Mouse (Mus musculus) kidney, adult 2 months (tissue): ENCODE results near the gene Il23r. TPM values are rescaled to one million over a fixed set of nuclear protein-coding genes. Genes with fewer than 3 reads are reported as not detected.
"Not testable (repeated sequence)": the region's sequence is repeated elsewhere in the genome, so short reads cannot be mapped to it uniquely, and the experiment has no call there.

Experiments used
- DNase-seq: peaks from one replicate; pipeline ENCODE4 v3.0.0; 2021
- H3K27ac ChIP-seq: fragments of 200-500 bp; 2 replicates; pipeline ENCODE4 v1.5.1; 2012; ENCODE audit warnings: low read depth, low read length, control low read depth, inconsistent platforms; ENCODE audit not compliant: insufficient read depth
- H3K27me3 ChIP-seq: fragments of 200-500 bp; replicated peaks from 2 replicates; pipeline ENCODE4 v1.6.1; 2012; ENCODE audit warnings: mild to moderate bottlenecking, moderate library complexity, low read length, inconsistent platforms; ENCODE audit not compliant: control insufficient read depth, insufficient read depth
- H3K36me3 ChIP-seq: fragments of 200-500 bp; 2 replicates; pipeline ENCODE4 v1.6.1; 2012; ENCODE audit warnings: mild to moderate bottlenecking, moderate library complexity, low read length, inconsistent platforms; ENCODE audit not compliant: control insufficient read depth, insufficient read depth
- H3K4me1 ChIP-seq: fragments of 200-500 bp; 2 replicates; pipeline ENCODE4 v1.6.1; 2011; ENCODE audit warnings: low read length; ENCODE audit not compliant: control insufficient read depth, insufficient read depth
- H3K4me3 ChIP-seq: fragments of 200-500 bp; 2 replicates; pipeline ENCODE4 v1.5.1; 2011; ENCODE audit warnings: mild to moderate bottlenecking, low read depth, low read length, control low read depth; ENCODE audit not compliant: insufficient read depth
- CTCF ChIP-seq: fragments of 200-500 bp; conservative IDR thresholded peaks from 2 replicates; pipeline ENCODE4 v1.5.1; 2011; ENCODE audit warnings: low read depth, mild to moderate bottlenecking, control low read depth, low read length, moderate library complexity, mixed read lengths; ENCODE audit not compliant: insufficient read depth, insufficient read length
- POLR2A ChIP-seq: fragments of 200-500 bp; IDR thresholded peaks from one replicate; pipeline ENCODE4 v1.6.1; 2011; ENCODE audit warnings: low read depth, low read length, control low read depth
- WGBS: fragments of 180-500 bp; shearing (Covaris S2); methylation state at CpG from one replicate; pipeline ENCODE4 v1.1.7; 2018; 5-methylcytosine and 5-hydroxymethylcytosine counted together
- polyA plus RNA-seq: library from polyadenylated mRNA; depleted of rRNA; stranded (reverse); fragments of >200 nt; gene quantifications from 2 replicates; pipeline ENCODE4 v1.2.3, GENCODE M21; 2012

The Il23r gene
- polyA plus RNA-seq, 1 experiment: not detected

DNA sequence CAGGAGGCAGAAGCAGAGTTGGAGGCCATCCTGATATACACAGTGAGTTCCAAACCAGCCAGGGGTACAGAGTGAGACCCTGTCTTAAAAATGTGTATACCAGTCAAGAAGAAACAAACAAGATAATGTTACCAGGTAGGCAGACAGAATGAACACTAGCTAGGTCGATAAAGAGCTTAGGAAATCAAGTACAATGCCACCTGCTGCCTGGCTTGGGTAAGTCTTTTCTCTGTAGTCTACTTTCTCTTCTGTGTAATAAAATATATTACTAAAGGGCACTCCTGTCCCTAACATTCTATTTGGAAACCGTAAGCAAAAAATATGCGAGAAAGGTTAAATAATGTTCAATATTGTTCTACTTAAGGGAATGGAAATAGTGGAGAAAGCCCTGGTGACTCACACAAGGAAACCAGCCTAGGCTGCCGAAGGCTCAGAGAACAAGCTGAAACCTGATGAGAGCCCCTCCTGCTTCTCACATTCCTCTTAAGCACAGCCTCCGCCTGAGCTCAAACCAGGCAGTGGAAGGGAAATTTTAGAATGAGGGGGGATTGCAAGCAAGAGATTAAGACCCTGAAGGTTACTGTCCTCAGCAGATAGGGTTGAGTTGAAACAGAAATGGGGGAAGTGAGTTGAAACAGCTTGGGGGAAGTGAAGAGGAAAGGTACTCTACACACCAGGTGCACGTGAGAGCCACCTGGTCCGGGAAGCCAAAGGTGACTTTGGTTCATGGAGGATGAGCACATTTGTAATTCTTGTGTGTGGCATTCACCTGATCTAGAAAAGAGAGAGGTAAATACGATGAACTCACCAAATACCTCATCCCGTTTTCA, 39.6 kb upstream of the Il23r start:
- 0 out of 2 replicates have a peak, but pooled peaks have one; percentile 15 for TF ChIP-seq CTCF
- TF ChIP-seq POLR2A: no peak
- peak; percentile 47 for DNase-seq
- Histone ChIP-seq H3K4me1 (peaks cover 5% of the 10 kb centered on the region; the same call in 1 of the 2 replicates), H3K4me3 (no peak overlapping the region), H3K27me3 (no peaks in the 10 kb centered on the region), H3K27ac (peak overlapping the region; percentile 87), H3K36me3 (no peaks in the 10 kb centered on the region)
- WGBS: 33% methylated on average over 9 of the region's 9 CpGs

DNA sequence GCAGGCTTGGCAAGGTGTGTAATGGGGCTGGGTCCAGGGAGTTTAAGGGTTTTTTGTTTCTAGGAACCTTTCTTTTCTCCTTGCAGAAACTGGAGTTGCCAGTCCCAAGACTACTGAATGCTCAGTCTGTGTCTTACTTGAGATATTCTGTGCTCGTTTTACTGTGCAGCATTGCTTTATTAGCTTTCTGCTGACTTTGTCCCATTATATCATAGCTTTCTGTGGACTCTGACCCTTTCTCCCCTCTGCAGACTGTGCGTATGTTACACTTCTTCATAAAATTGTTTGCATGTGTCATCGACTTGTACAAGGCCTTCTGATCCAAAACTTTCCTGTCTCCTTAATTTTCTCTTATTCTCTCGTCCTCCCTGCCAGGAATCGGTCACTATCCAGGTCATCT, 34.7 kb upstream of the Il23r start:
- Histone ChIP-seq H3K4me1 (peaks cover 5% of the 10 kb centered on the region; the same call in 1 of the 2 replicates), H3K27ac (no peak overlapping the region), H3K4me3 (no peak overlapping the region), H3K27me3 (no peaks in the 10 kb centered on the region), H3K36me3 (no peaks in the 10 kb centered on the region)
- no peak for TF ChIP-seq POLR2A
- TF ChIP-seq CTCF: no peak
- DNase-seq: no peak
- WGBS: 70% methylated on average over 5 of the region's 5 CpGs

GRCm38 (mm10) chr6:67510752-67511151, 19.1 kb upstream of the Il23r start:
- DNase-seq: peak; percentile 63
- Histone ChIP-seq H3K4me1 (no peaks in the 10 kb centered on the region), H3K36me3 (no peaks in the 10 kb centered on the region), H3K27ac (no peak overlapping the region), H3K27me3 (no peaks in the 10 kb centered on the region), H3K4me3 (no peak overlapping the region)
- TF ChIP-seq POLR2A (no peak), CTCF (peak; percentile 45)

DNA sequence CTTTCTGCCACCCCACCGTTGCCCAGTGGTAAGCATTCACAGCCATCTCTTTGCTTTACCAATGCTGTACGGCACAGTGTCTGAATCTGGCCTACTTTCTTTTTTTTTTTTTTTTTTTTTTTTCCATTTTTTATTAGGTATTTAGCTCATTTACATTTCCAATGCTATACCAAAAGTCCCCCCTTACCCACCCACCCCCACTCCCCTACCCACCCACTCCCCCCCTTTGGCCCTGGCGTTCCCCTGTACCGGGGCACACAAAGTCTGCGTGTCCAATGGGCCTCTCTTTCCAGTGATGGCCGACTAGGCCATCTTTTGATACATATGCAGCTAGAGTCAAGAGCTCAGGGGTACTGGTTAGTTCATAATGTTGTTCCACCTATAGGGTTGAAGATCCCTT, 10.3 kb upstream of the Il23r start:
- H3K4me3 ChIP-seq, H3K27ac ChIP-seq, H3K4me1 ChIP-seq, H3K27me3 ChIP-seq, H3K36me3 ChIP-seq, DNase-seq: not testable (repeated sequence)
- WGBS: 93% methylated on average over 2 of the region's 6 CpGs

GRCm38 (mm10) chr6:67481012-67481411, 10.6 kb downstream of the Il23r start:
- H3K4me1 ChIP-seq: no peaks in the 10 kb centered on the region
- H3K27ac ChIP-seq: no peak overlapping the region
- no peaks in the 10 kb centered on the region for H3K36me3 ChIP-seq
- TF ChIP-seq CTCF (no peak), POLR2A (no peak)
- DNase-seq: peak; percentile 74
- 30% methylated on average over 2 of the region's 2 CpGs for WGBS
- H3K27me3 ChIP-seq: no peaks in the 10 kb centered on the region
- no peak overlapping the region for H3K4me3 ChIP-seq

DNA sequence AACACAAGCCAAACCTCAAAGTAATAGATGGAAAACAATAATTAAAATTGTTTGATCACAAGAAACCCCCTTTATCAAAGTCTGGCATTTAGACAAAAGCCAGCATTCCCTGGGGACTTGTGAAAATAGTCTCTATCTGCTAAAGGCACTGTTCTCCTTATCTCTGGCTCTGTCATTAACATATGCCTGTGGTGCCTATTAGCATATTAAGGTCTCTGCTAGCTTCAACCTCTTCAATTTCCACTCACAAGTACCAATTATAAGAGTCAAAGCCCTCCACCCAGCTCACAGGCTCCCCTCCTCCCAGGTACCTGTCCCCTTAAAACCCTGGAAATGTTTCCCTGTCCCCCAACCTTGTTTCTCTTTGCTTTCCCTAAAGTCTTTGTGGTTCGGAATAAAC, 20.4 kb downstream of the Il23r start:
- DNase-seq: no peak
- no peaks in the 10 kb centered on the region for H3K4me1 ChIP-seq
- H3K27ac ChIP-seq: no peak overlapping the region
- no peak for TF ChIP-seq CTCF
- TF ChIP-seq POLR2A: no peak
- no peak overlapping the region for H3K4me3 ChIP-seq
- H3K27me3 ChIP-seq: no peaks in the 10 kb centered on the region; the same call in 1 of the 2 replicates
- H3K36me3 ChIP-seq: no peaks in the 10 kb centered on the region
- 40% methylated on average over 1 of the region's 1 CpGs for WGBS

DNA sequence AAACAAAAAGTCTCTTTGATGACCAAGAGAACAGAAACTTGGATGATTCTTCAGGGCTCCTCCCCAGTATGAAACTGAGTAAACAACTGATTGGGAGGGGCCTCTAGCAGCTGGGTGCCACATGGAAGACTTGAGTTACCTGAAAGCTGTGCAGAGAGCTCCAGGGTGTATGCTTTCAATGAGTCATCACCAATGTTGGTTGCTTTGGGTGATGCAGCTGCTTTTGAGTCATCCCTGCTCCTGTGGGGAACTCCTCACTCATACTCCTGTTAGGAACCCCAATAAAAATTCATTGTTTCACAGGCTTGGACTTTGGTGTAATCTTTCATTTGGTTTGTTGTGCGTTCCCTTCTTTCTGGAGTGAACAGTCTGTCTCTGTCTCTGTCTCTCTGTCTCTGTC, 32.2 kb downstream of the Il23r start:
- TF ChIP-seq POLR2A (no peak), CTCF (no peak)
- 100% methylated on average over 1 of the region's 1 CpGs for WGBS

More for the DNA sequence above, 32.2 kb downstream of the Il23r start:
- Histone ChIP-seq H3K36me3 (no peaks in the 10 kb centered on the region), H3K4me3 (no peak overlapping the region), H3K27ac (no peak overlapping the region), H3K27me3 (no peaks in the 10 kb centered on the region), H3K4me1 (no peaks in the 10 kb centered on the region)
- no peak for DNase-seq
